Mouse (Mus musculus) heart, adult 18-20 months (tissue): ENCODE results near the gene Rgs7. TPM values are rescaled to one million over a fixed set of nuclear protein-coding genes. Genes with fewer than 3 reads are reported as not detected.

Experiments used
- DNase-seq, 2 experiments: peaks; one replicate each; pipeline ENCODE4 v3.0.0; 2021 to 2022; ENCODE audit warnings: mixed read lengths in 1 of 2
- long read RNA-seq, 2 experiments: library from polyadenylated mRNA; stranded (forward); transcript quantifications; one replicate each; pipeline ENCODE4 v2.0.0; 2021
- total RNA-seq, 2 experiments: library from RNA; stranded (reverse); gene quantifications; 2 replicates each; pipeline ENCODE4 v1.2.3; 2021

Gene Rgs7
- total RNA-seq = 1 to 10 TPM; 1.2 to 3.8 TPM
- long read RNA-seq, experiment 1, partial matches to known transcripts = 0 of 1 reads
- long read RNA-seq, experiment 1, other reads (novel, unspliced or antisense) = 1 of 1 reads
- long read RNA-seq, experiment 2 = 0 reads

- peak; percentile 53 to 65 for DNase-seq
These were observed at the start of gene Rgs7 for GRCm38 (mm10) chr1:175491861-175492682. Gene Rgs7 (minus strand): TSS chr1:175492500.

- no peak for DNase-seq
These were observed 48.4 kb upstream of the Rgs7 start for GRCm38 (mm10) chr1:175540700-175541099.

GRCm38 (mm10) chr1:175537321-175537720 lies 45.0 kb upstream of the Rgs7 start:
- DNase-seq = no peak

- no peak for DNase-seq
These were observed 37.6 kb upstream of the Rgs7 start for GRCm38 (mm10) chr1:175529858-175530257.

GRCm38 (mm10) chr1:175524626-175525294 lies 32.5 kb upstream of the Rgs7 start:
- DNase-seq = peak in 1 of 2 experiments; percentile 2

GRCm38 (mm10) chr1:175523572-175523971 lies 31.3 kb upstream of the Rgs7 start:
- DNase-seq = no peak

- DNase-seq = no peak
These were observed 22.2 kb upstream of the Rgs7 start for GRCm38 (mm10) chr1:175514543-175514942.

- DNase-seq = no peak
These were observed 19.9 kb upstream of the Rgs7 start for GRCm38 (mm10) chr1:175512173-175512572.

GRCm38 (mm10) chr1:175509989-175510388 lies 17.7 kb upstream of the Rgs7 start:
- no peak for DNase-seq

- no peak for DNase-seq
These were observed 363 bp upstream of the Rgs7 start for GRCm38 (mm10) chr1:175492683-175493043.

- DNase-seq = no peak
These were observed 814 bp downstream of the Rgs7 start for GRCm38 (mm10) chr1:175491511-175491860.

- DNase-seq = no peak
These were observed 7.2 kb downstream of the Rgs7 start for GRCm38 (mm10) chr1:175485109-175485508.

GRCm38 (mm10) chr1:175473060-175473459 lies 19.2 kb downstream of the Rgs7 start:
- DNase-seq = no peak

- no peak for DNase-seq
These were observed 23.1 kb downstream of the Rgs7 start for GRCm38 (mm10) chr1:175469087-175469788.

GRCm38 (mm10) chr1:175464566-175464965 lies 27.7 kb downstream of the Rgs7 start:
- DNase-seq = no peak

- no peak for DNase-seq
These were observed 29.9 kb downstream of the Rgs7 start for GRCm38 (mm10) chr1:175462351-175462750.

- no peak for DNase-seq
These were observed 38.2 kb downstream of the Rgs7 start for GRCm38 (mm10) chr1:175454041-175454636.

- no peak for DNase-seq
These were observed 44.3 kb downstream of the Rgs7 start for GRCm38 (mm10) chr1:175448017-175448416.

- DNase-seq = no peak
These were observed 49.4 kb downstream of the Rgs7 start for GRCm38 (mm10) chr1:175442939-175443338.

- DNase-seq = no peak
These were observed 50.3 kb downstream of the Rgs7 start for GRCm38 (mm10) chr1:175442025-175442424.

- DNase-seq = no peak
These were observed 58.6 kb downstream of the Rgs7 start for GRCm38 (mm10) chr1:175433622-175434204.

GRCm38 (mm10) chr1:175433128-175433527 lies 59.2 kb downstream of the Rgs7 start:
- no peak for DNase-seq
